In the genomic region with DNA sequence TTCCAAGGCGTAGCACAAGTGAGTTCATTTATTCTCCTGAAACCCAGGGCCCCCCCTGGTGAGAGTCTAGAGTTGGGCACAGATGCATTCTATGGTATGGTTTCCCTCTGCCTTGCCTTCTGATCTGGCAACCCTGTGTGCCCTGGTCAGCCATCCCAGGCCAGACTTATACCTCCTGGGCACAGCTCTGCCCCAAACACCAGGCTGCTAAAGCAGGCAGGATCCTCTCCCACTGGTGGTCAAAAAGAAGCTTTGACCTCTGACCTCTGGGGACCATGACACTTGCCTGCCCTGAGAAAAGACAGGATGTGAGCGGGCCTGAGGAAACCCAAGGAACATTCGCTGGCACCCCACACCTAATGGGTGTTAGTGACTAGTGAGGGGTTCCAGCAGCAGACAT, we compare ENCODE assay signal across 16 mouse cellular contexts.
A peak's percentile ranks its signal among the peaks of the same experiment; 100 is the strongest.
DNase-seq lines count a peak whose midpoint lies in the region; ATAC-seq and TF ChIP-seq lines count a peak whose summit lies in the region.
"Had no signal": no experiment of that assay in that cellular context is flagged by ENCODE, and none has a peak within 500 bp of the region (broad histone marks: within the 10 kb centered on the region; RNA-seq: fewer than 3 reads in every experiment).

No protein-coding gene starts in this region.

- peaks cover 71% of the 10 kb centered on the region for H3K4me1 ChIP-seq in heart, embryonic 10.5 days
- peaks cover 56% of the 10 kb centered on the region for H3K4me1 ChIP-seq in kidney, embryonic 15.5 days
- H3K4me1 ChIP-seq in lung, postnatal 0 days (ENCODE audit: insufficient read depth, low read depth, low read length) = peaks cover 67% of the 10 kb centered on the region
- peaks cover 20% of the 10 kb centered on the region for H3K4me1 ChIP-seq in stomach, postnatal 0 days (replicated peaks; ENCODE audit: control insufficient read depth, insufficient read depth)
- H3K4me1 ChIP-seq: forebrain, embryonic 15.5 days had no signal

- peak overlapping the region; percentile 92 for H3K27ac ChIP-seq in heart, embryonic 10.5 days
- peak overlapping the region; percentile 85 for H3K27ac ChIP-seq in kidney, embryonic 15.5 days
- H3K27ac ChIP-seq in lung, postnatal 0 days (ENCODE audit: low read length) = peak overlapping the region; percentile 97
- 0 out of 2 replicates have a peak overlapping the region, but pooled peaks have one; percentile 18 for H3K27ac ChIP-seq in stomach, postnatal 0 days (replicated peaks)
- H3K27ac ChIP-seq: forebrain, embryonic 15.5 days; limb, embryonic 13.5 days; midbrain, embryonic 10.5 days; neural tube, embryonic 13.5 days had no signal

- no peak for TF ChIP-seq EP300 in lung, postnatal 0 days (IDR thresholded peaks at IDR 0.05)
- no peak for TF ChIP-seq EP300 in stomach, postnatal 0 days (optimal IDR thresholded peaks at IDR 0.05)

- H3K9ac ChIP-seq in kidney, embryonic 15.5 days = no peak overlapping the region
- H3K9ac ChIP-seq in lung, postnatal 0 days (replicated peaks; ENCODE audit: low read depth) = no peak overlapping the region
- H3K9ac ChIP-seq in stomach, postnatal 0 days (ENCODE audit: low read length) = no peak overlapping the region
- H3K9ac ChIP-seq: forebrain, embryonic 15.5 days; limb, embryonic 13.5 days; neural tube, embryonic 13.5 days had no signal

- H3K36me3 ChIP-seq in heart, embryonic 10.5 days = peaks cover 16% of the 10 kb centered on the region; the same call in 1 of the 2 replicates
- H3K36me3 ChIP-seq in kidney, embryonic 15.5 days = peaks cover 22% of the 10 kb centered on the region
- no peaks in the 10 kb centered on the region for H3K36me3 ChIP-seq in lung, postnatal 0 days (ENCODE audit: insufficient read depth, low read length)
- no peaks in the 10 kb centered on the region for H3K36me3 ChIP-seq in stomach, postnatal 0 days (ENCODE audit: control insufficient read depth, insufficient read depth, low read length)
- H3K36me3 ChIP-seq: forebrain, embryonic 15.5 days; midbrain, embryonic 10.5 days; neural tube, embryonic 13.5 days had no signal

- 84% methylated on average over 3 of the region's 3 CpGs for WGBS in heart, embryonic 10.5 days
- WGBS in kidney, embryonic 15.5 days = 87% methylated on average over 3 of the region's 3 CpGs
- 71% methylated on average over 3 of the region's 3 CpGs for WGBS in lung, postnatal 0 days
- WGBS in stomach, postnatal 0 days = 89% methylated on average over 3 of the region's 3 CpGs

- H3K27me3 ChIP-seq in heart, embryonic 10.5 days (ENCODE audit: insufficient read depth, poor library complexity, severe bottlenecking) = no peaks in the 10 kb centered on the region; the same call in 1 of the 2 replicates
- no peaks in the 10 kb centered on the region for H3K27me3 ChIP-seq in kidney, embryonic 15.5 days
- no peaks in the 10 kb centered on the region for H3K27me3 ChIP-seq in lung, postnatal 0 days (replicated peaks; ENCODE audit: insufficient read depth, low read length)
- no peaks in the 10 kb centered on the region for H3K27me3 ChIP-seq in stomach, postnatal 0 days (ENCODE audit: control insufficient read depth, insufficient read depth, low read length)
- H3K27me3 ChIP-seq: forebrain, embryonic 15.5 days; limb, embryonic 13.5 days; neural tube, embryonic 13.5 days had no signal

- H3K4me2 ChIP-seq in kidney, embryonic 15.5 days = no peak overlapping the region
- H3K4me2 ChIP-seq in lung, postnatal 0 days (replicated peaks; ENCODE audit: low read depth, low read length) = no peak overlapping the region
- H3K4me2 ChIP-seq in stomach, postnatal 0 days (replicated peaks; ENCODE audit: low read depth) = no peak overlapping the region
- H3K4me2 ChIP-seq: forebrain, embryonic 15.5 days; limb, embryonic 13.5 days; neural tube, embryonic 13.5 days had no signal

- ATAC-seq in kidney, embryonic 15.5 days (replicated peaks; ENCODE audit: low FRiP score) = no peak
- no peak for ATAC-seq in lung, postnatal 0 days
- no peak for ATAC-seq in stomach, postnatal 0 days (ENCODE audit: low FRiP score, low TSS enrichment)
- ATAC-seq: activated CD4-positive, CD25-positive, alpha-beta regulatory T cell, adult 4 months; forebrain, embryonic 15.5 days had no signal

- H3K4me3 ChIP-seq in heart, embryonic 10.5 days = no peak overlapping the region
- no peak overlapping the region for H3K4me3 ChIP-seq in kidney, embryonic 15.5 days (replicated peaks)
- H3K4me3 ChIP-seq in lung, postnatal 0 days (ENCODE audit: low read depth, low read length) = no peak overlapping the region
- H3K4me3 ChIP-seq in stomach, postnatal 0 days (ENCODE audit: low read depth, low read length) = no peak overlapping the region
- H3K4me3 ChIP-seq: forebrain, embryonic 15.5 days; limb, embryonic 13.5 days; midbrain, embryonic 10.5 days; neural tube, embryonic 13.5 days had no signal

- no peaks in the 10 kb centered on the region for H3K9me3 ChIP-seq in heart, embryonic 10.5 days
- no peaks in the 10 kb centered on the region for H3K9me3 ChIP-seq in kidney, embryonic 15.5 days (replicated peaks)
- H3K9me3 ChIP-seq in lung, postnatal 0 days (ENCODE audit: low read length) = no peaks in the 10 kb centered on the region
- no peaks in the 10 kb centered on the region for H3K9me3 ChIP-seq in stomach, postnatal 0 days (ENCODE audit: control insufficient read depth, low read length)
- H3K9me3 ChIP-seq: forebrain, embryonic 15.5 days had no signal

- no peak for DNase-seq in heart, embryonic 10.5 days (ENCODE audit: low spot score)
- DNase-seq in heart, postnatal 4 days = no peak
- DNase-seq in kidney, adult 11 months = no peak
- no peak for DNase-seq in lung, postnatal 0 days (ENCODE audit: low spot score)
- DNase-seq in lung, postnatal 25 days (ENCODE audit: low spot score) = no peak
- no peak for DNase-seq in stomach, postnatal 0 days (ENCODE audit: low spot score)
- no peak for DNase-seq in embryo, embryonic 10.5 days (ENCODE audit: low spot score)
- DNase-seq: cerebellum, adult 9-11 months; embryo, embryonic 11 days; thymus, postnatal 4 days had no signal

- no peak for TF ChIP-seq CTCF in lung, postnatal 0 days (IDR thresholded peaks at IDR 0.05)
- TF ChIP-seq CTCF in stomach, postnatal 0 days (IDR thresholded peaks at IDR 0.05; ENCODE audit: low read depth) = no peak

Comparison
In these comparisons a context has a peak if more than half of its experiments do, and no peak if none do; other contexts are left out.
1. H3K27ac ChIP-seq: peak in every context shown above with its lines; median percentile 97 in lung, postnatal 0 days; 92 in heart, embryonic 10.5 days; 85 in kidney, embryonic 15.5 days; 18 in stomach, postnatal 0 days.